Mouse (Mus musculus) heart, embryonic 14.5 days (tissue): ENCODE results near the gene Nt5c1a. TPM values are rescaled to one million over a fixed set of nuclear protein-coding genes. Genes with fewer than 3 reads are reported as not detected.
A peak's percentile ranks its signal among the peaks of the same experiment; 100 is the strongest.

Source experiments
- ATAC-seq: fragments of 200-750 bp; cut with Nextera tagmentation; 2 replicates; pipeline ENCODE4 v1.8.0; 2017; ENCODE audit warnings: low read depth, moderate TSS enrichment; ENCODE audit not compliant: insufficient number of reproducible peaks, insufficient read depth, low FRiP score
- H3K27ac ChIP-seq, 2 experiments: fragments of 200-500 bp in 1 of 2; fragments of 300-500 bp in 1 of 2; sonication (generic) in 1 of 2; replicated peaks in 1 of 2; 2 replicates each; pipeline ENCODE4 v1.5.1; 2012 to 2014; ENCODE audit warnings: low read depth in 2 of 2, low read length in 2 of 2, control low read depth in 1 of 2, mild to moderate bottlenecking in 1 of 2, mixed read lengths in 1 of 2; ENCODE audit not compliant: control insufficient read depth in 1 of 2, insufficient read depth in 1 of 2
- H3K27me3 ChIP-seq: fragments of 300-500 bp; sonication (generic); 2 replicates; pipeline ENCODE4 v1.6.1; 2014; ENCODE audit warnings: mild to moderate bottlenecking, low read length, control low read depth; ENCODE audit not compliant: control insufficient read depth, insufficient read depth
- H3K36me3 ChIP-seq: fragments of 300-500 bp; sonication (generic); 2 replicates; pipeline ENCODE4 v1.6.1; 2014; ENCODE audit warnings: mild to moderate bottlenecking, control low read depth, low read length, mixed read lengths; ENCODE audit not compliant: control insufficient read depth, insufficient read depth
- H3K4me1 ChIP-seq, 2 experiments: fragments of 200-500 bp in 1 of 2; fragments of 300-500 bp in 1 of 2; sonication (generic) in 1 of 2; 2 replicates each; pipeline ENCODE4 v1.6.1; 2012 to 2014; ENCODE audit warnings: low read length in 2 of 2, control low read depth in 1 of 2, mixed read lengths in 1 of 2; ENCODE audit not compliant: control insufficient read depth in 2 of 2, insufficient read depth in 2 of 2
- H3K4me2 ChIP-seq: fragments of 300-500 bp; sonication (generic); 2 replicates; pipeline ENCODE4 v1.6.1; 2014; ENCODE audit warnings: mild to moderate bottlenecking, low read length
- H3K4me3 ChIP-seq, 2 experiments: fragments of 200-500 bp in 1 of 2; fragments of 300-500 bp in 1 of 2; sonication (generic) in 1 of 2; 2 replicates each; pipeline ENCODE4 v1.5.1; 2012 to 2014; ENCODE audit warnings: low read length in 2 of 2, mild to moderate bottlenecking in 2 of 2, control low read depth in 1 of 2, low read depth in 1 of 2, moderate library complexity in 1 of 2; ENCODE audit not compliant: control insufficient read depth in 1 of 2, insufficient read depth in 1 of 2
- H3K9ac ChIP-seq: fragments of 300-500 bp; sonication (generic); 2 replicates; pipeline ENCODE4 v1.6.1; 2014; ENCODE audit warnings: mild to moderate bottlenecking, low read length
- H3K9me3 ChIP-seq: fragments of 300-500 bp; sonication (generic); 2 replicates; pipeline ENCODE4 v1.6.1; 2016; ENCODE audit warnings: low read length, control low read depth; ENCODE audit not compliant: control insufficient read depth
- WGBS: fragments of 180-500 bp; shearing (Covaris S2); extraction: QIAGEN DNeasy Blood & Tissue Kit; methylation state at CpG from one replicate; pipeline ENCODE4 v1.1.7; 2014; 5-methylcytosine and 5-hydroxymethylcytosine counted together
- polyA plus RNA-seq: library from polyadenylated mRNA; unstranded; fragments of >200 nt; fragmentation: Nextera tagmentation; extraction: Ambion mirVana; gene quantifications from 2 replicates; pipeline ENCODE4 v1.2.1, GENCODE M21; 2014

The Nt5c1a gene
- polyA plus RNA-seq, 1 experiment from 2014 or later = 1.7 TPM

DNA sequence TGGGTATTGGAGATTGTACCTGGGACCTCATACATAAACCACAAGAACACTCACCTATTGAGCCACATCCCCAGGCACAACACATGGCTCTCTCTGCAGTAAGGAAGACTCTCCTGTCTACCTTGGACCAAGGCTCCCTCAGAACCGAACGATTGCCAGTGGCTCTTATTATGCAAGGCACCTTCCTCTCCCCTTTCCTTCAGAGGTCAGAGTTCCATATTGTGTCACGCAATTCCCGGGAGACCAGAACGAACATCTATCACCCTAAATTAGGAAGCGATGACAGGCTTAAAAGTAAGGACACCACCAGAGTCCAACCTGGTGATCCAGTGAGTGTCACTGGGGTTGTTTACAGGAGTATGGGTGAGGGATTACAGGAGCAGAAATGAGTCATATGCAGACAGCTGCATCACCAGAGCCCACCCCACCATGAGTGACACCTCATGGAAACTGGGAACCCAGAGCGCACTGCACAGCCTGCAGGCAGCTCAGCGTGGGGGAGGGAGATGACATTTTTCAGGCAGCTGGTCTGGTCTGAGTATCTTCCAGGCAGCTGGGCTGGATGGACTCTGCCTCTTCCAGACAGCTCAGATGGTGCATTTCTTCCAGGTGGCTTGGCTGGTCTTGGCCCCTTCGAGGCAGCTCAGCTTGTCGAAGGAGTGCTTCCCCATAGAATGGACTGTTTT lies 24.6 kb downstream of the Nt5c1a start:
- no peak for ATAC-seq
- no peak overlapping the region for H3K9ac ChIP-seq
- no peak overlapping the region for H3K4me3 ChIP-seq
- H3K4me1 ChIP-seq = peaks cover 24 to 28% of the 10 kb centered on the region in 2 experiments
- peak overlapping the region in 1 of 2 experiments; percentile 29; a peak in 1 of 4 replicates for H3K27ac ChIP-seq
- H3K36me3 ChIP-seq = no peaks in the 10 kb centered on the region
- no peaks in the 10 kb centered on the region for H3K9me3 ChIP-seq
- 36% methylated on average over 10 of the region's 10 CpGs for WGBS
- no peaks in the 10 kb centered on the region for H3K27me3 ChIP-seq
- no peak overlapping the region for H3K4me2 ChIP-seq

- 20% methylated on average over 4 of the region's 4 CpGs for WGBS
- ATAC-seq = peak; percentile 23; the same call in 1 of the 2 replicates
- no peaks in the 10 kb centered on the region for H3K27me3 ChIP-seq
- no peaks in the 10 kb centered on the region for H3K9me3 ChIP-seq
- H3K4me3 ChIP-seq = no peak overlapping the region
- H3K9ac ChIP-seq = no peak overlapping the region
- no peak overlapping the region for H3K4me2 ChIP-seq
- no peaks in the 10 kb centered on the region for H3K36me3 ChIP-seq
- peaks cover 24 to 28% of the 10 kb centered on the region in 2 experiments for H3K4me1 ChIP-seq
- H3K27ac ChIP-seq = peak overlapping the region; percentile 12 to 66; a peak in 3 of 4 replicates
Observed at GRCm38 (mm10) chr4:123227707-123228106, 26.4 kb downstream of the Nt5c1a start.

GRCm38 (mm10) chr4:123228270-123228669 lies 27.0 kb downstream of the Nt5c1a start:
- Histone ChIP-seq H3K9ac (0 out of 2 replicates have a peak overlapping the region, but pooled peaks have one; percentile 42), H3K4me2 (no peak overlapping the region), H3K9me3 (no peaks in the 10 kb centered on the region), H3K27me3 (no peaks in the 10 kb centered on the region), H3K4me1 (peaks cover 27 to 28% of the 10 kb centered on the region in 2 experiments), H3K4me3 (no peak overlapping the region), H3K36me3 (no peaks in the 10 kb centered on the region), H3K27ac (peak overlapping the region in 1 of 2 experiments; percentile 66; a peak in 2 of 4 replicates)
- WGBS = 41% methylated on average over 2 of the region's 2 CpGs
- no peak for ATAC-seq

GRCm38 (mm10) chr4:123229166-123229565 lies 27.9 kb downstream of the Nt5c1a start:
- ATAC-seq = no peak
- Histone ChIP-seq H3K36me3 (no peaks in the 10 kb centered on the region), H3K27me3 (no peaks in the 10 kb centered on the region), H3K27ac (no peak overlapping the region), H3K4me2 (no peak overlapping the region), H3K9ac (no peak overlapping the region), H3K9me3 (no peaks in the 10 kb centered on the region), H3K4me3 (no peak overlapping the region), H3K4me1 (peaks cover 28 to 36% of the 10 kb centered on the region in 2 experiments)
- WGBS = 72% methylated on average over 11 of the region's 11 CpGs

DNA sequence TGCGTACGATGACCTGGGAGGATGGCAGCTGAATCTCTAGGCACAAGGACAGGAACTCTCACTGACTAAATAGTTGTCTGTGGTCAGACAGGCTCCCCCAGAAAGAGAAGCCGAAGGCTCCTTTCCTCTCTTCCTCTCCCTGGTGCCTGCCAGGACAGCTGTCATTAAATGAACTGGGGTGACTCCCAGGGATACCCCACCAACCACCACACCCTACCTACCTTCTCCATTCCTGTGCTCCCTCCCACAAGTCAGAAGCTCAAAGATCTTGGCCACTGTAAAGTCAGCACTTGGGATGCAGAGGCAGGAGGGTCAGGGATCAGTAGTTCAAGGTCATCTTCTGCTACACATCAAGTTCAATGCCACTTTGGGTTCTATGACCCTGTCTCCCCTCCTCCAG lies 31.5 kb downstream of the Nt5c1a start:
- Histone ChIP-seq H3K4me1 (peaks cover 11 to 32% of the 10 kb centered on the region in 2 experiments), H3K4me2 (peak overlapping the region; percentile 91), H3K9me3 (no peaks in the 10 kb centered on the region), H3K27ac (no peak overlapping the region), H3K9ac (no peak overlapping the region), H3K27me3 (no peaks in the 10 kb centered on the region), H3K4me3 (no peak overlapping the region), H3K36me3 (no peaks in the 10 kb centered on the region)
- no peak for ATAC-seq
- WGBS = 74% methylated on average over 3 of the region's 3 CpGs

GRCm38 (mm10) chr4:123233492-123234084 lies 32.3 kb downstream of the Nt5c1a start, which contains the start of gene Heyl:
TSS of gene Heyl (plus strand) at chr4:123233556.
- 2% methylated on average over 52 of the region's 52 CpGs for WGBS
- ATAC-seq = peak; percentile 57
- peak within 1 kb of the TSS; percentile 47 to 59 for H3K4me3 ChIP-seq
- no peaks in the 10 kb centered on the region for H3K27me3 ChIP-seq
- peak within 1 kb of the TSS; percentile 78 for H3K9ac ChIP-seq
- H3K36me3 ChIP-seq = no peaks in the 10 kb centered on the region
- peaks cover 4 to 32% of the 10 kb centered on the region in 2 experiments for H3K4me1 ChIP-seq
- H3K27ac ChIP-seq = peak within 1 kb of the TSS in 1 of 2 experiments; percentile 33; a peak in 1 of 4 replicates
- H3K4me2 ChIP-seq = peak within 1 kb of the TSS; percentile 91
- H3K9me3 ChIP-seq = no peaks in the 10 kb centered on the region

GRCm38 (mm10) chr4:123235835-123236430 lies 34.6 kb downstream of the Nt5c1a start:
- H3K4me1 ChIP-seq = peaks cover 13 to 47% of the 10 kb centered on the region in 2 experiments
- WGBS = 75% methylated on average over 9 of the region's 9 CpGs
- H3K9me3 ChIP-seq = no peaks in the 10 kb centered on the region
- H3K4me2 ChIP-seq = peak overlapping the region; percentile 91
- H3K27me3 ChIP-seq = 0 out of 2 replicates have a peak, but pooled peaks cover 2% of the 10 kb centered on the region
- ATAC-seq = no peak
- H3K4me3 ChIP-seq = no peak overlapping the region
- peak overlapping the region in 1 of 2 experiments; percentile 44; a peak in 1 of 4 replicates for H3K27ac ChIP-seq
- peak overlapping the region; percentile 47; the same call in 1 of the 2 replicates for H3K9ac ChIP-seq
- H3K36me3 ChIP-seq = no peaks in the 10 kb centered on the region
